Mouse (Mus musculus): ENCODE data around the gene Cox8c. TPM values are rescaled to one million over a fixed set of nuclear protein-coding genes. Genes with fewer than 3 reads are reported as not detected.

The Cox8c gene
- total RNA-seq (2021) = not detected
- long read RNA-seq, experiment 1 = 0 reads
- long read RNA-seq, experiment 2 = 0 reads

- H3K4me3 ChIP-seq = no peak within 1 kb of the TSS
- TF ChIP-seq CTCF (IDR thresholded peaks at IDR 0.05) = no peak
- intact Hi-C loops (cut with DNase I) = no loop called here
- H3K27ac ChIP-seq = no peak within 1 kb of the TSS
- DNase-seq (ENCODE audit: extremely low spot score in 1 of 2, low spot score in 2 of 2) = no peak
Measured at GRCm38 (mm10) chr12:102899091-102899490, at the start of gene Cox8c. Cox8c (plus strand) TSS chr12:102899316.

- TF ChIP-seq CTCF (IDR thresholded peaks at IDR 0.05) = no peak
- Histone ChIP-seq H3K27ac (no peak overlapping the region), H3K4me3 (no peak overlapping the region)
- DNase-seq (ENCODE audit: extremely low spot score in 1 of 2, low spot score in 2 of 2) = no peak
- intact Hi-C loops (cut with DNase I) = no loop called here
Measured at GRCm38 (mm10) chr12:102860806-102861205, 38.3 kb upstream of the Cox8c start.

- no peak overlapping the region for H3K27ac ChIP-seq
- no peak for DNase-seq (ENCODE audit: extremely low spot score in 1 of 2, low spot score in 2 of 2)
- no peak for TF ChIP-seq CTCF (IDR thresholded peaks at IDR 0.05)
- intact Hi-C loops (cut with DNase I) = no loop called here
- no peak overlapping the region for H3K4me3 ChIP-seq
Measured at GRCm38 (mm10) chr12:102869802-102870201, 29.3 kb upstream of the Cox8c start.

GRCm38 (mm10) chr12:102870527-102870926 lies 28.6 kb upstream of the Cox8c start:
- Histone ChIP-seq H3K4me3 (no peak overlapping the region), H3K27ac (no peak overlapping the region)
- DNase-seq (ENCODE audit: extremely low spot score in 1 of 2, low spot score in 2 of 2) = no peak
- no peak for TF ChIP-seq CTCF (IDR thresholded peaks at IDR 0.05)
- intact Hi-C loops (cut with DNase I) = no loop called here

- Histone ChIP-seq H3K27ac (peak overlapping the region; percentile 58; the same call in 1 of the 2 replicates), H3K4me3 (peak overlapping the region; percentile 90)
- intact Hi-C loops (cut with DNase I) = loop anchor here (1.0 kb wide), 1 partner anchor 72 kb away; no protein-coding TSS in a partner anchor
- peak; percentile 27 to 35 for DNase-seq (ENCODE audit: extremely low spot score in 1 of 2, low spot score in 2 of 2)
- TF ChIP-seq CTCF (IDR thresholded peaks at IDR 0.05) = no peak; the same call in 1 of the 2 replicates
Measured at GRCm38 (mm10) chr12:102877301-102878030, 21.6 kb upstream of the Cox8c start.

- no peak for TF ChIP-seq CTCF (IDR thresholded peaks at IDR 0.05)
- H3K4me3 ChIP-seq = peak within 1 kb of the TSS; percentile 90
- peak within 1 kb of the TSS; percentile 88 for H3K27ac ChIP-seq
- peak; percentile 95 for DNase-seq (ENCODE audit: extremely low spot score in 1 of 2, low spot score in 2 of 2)
- intact Hi-C loops (cut with DNase I) = loop anchor here (1.0 kb wide), 1 partner anchor 71 kb away; no protein-coding TSS in a partner anchor
Measured at GRCm38 (mm10) chr12:102878031-102878823, 20.9 kb upstream of the Cox8c start, which contains the start of gene Btbd7. Btbd7 (minus strand) TSS chr12:102878471.

GRCm38 (mm10) chr12:102878901-102879300 lies 20.2 kb upstream of the Cox8c start:
- H3K27ac ChIP-seq = peak overlapping the region; percentile 88
- intact Hi-C loops (cut with DNase I) = loop anchor here (1.0 kb wide), 1 partner anchor 70 kb away; no protein-coding TSS in a partner anchor
- TF ChIP-seq CTCF (IDR thresholded peaks at IDR 0.05) = no peak; the same call in 1 of the 2 replicates
- peak overlapping the region; percentile 90 for H3K4me3 ChIP-seq
- peak in 1 of 2 experiments; percentile 9 for DNase-seq (ENCODE audit: extremely low spot score in 1 of 2, low spot score in 2 of 2)

GRCm38 (mm10) chr12:102885735-102886134 lies 13.4 kb upstream of the Cox8c start:
- Histone ChIP-seq H3K4me3 (no peak overlapping the region), H3K27ac (no peak overlapping the region)
- peak; percentile 46 to 67 for DNase-seq (ENCODE audit: extremely low spot score in 1 of 2, low spot score in 2 of 2)
- intact Hi-C loops (cut with DNase I) = loop anchor here (1.0 kb wide), 1 partner anchor 180 kb away; no protein-coding TSS in a partner anchor
- peak; percentile 84 for TF ChIP-seq CTCF (IDR thresholded peaks at IDR 0.05)

- Histone ChIP-seq H3K4me3 (no peak overlapping the region), H3K27ac (no peak overlapping the region)
- DNase-seq (ENCODE audit: extremely low spot score in 1 of 2, low spot score in 2 of 2) = no peak
- no peak for TF ChIP-seq CTCF (IDR thresholded peaks at IDR 0.05)
- intact Hi-C loops (cut with DNase I) = no loop called here
Measured at GRCm38 (mm10) chr12:102887366-102887765, 11.8 kb upstream of the Cox8c start.

- H3K4me3 ChIP-seq = no peak overlapping the region
- DNase-seq (ENCODE audit: extremely low spot score in 1 of 2, low spot score in 2 of 2) = no peak
- H3K27ac ChIP-seq = no peak overlapping the region
- intact Hi-C loops (cut with DNase I) = no loop called here
- no peak for TF ChIP-seq CTCF (IDR thresholded peaks at IDR 0.05)
Measured at GRCm38 (mm10) chr12:102888568-102888967, 10.5 kb upstream of the Cox8c start.

GRCm38 (mm10) chr12:102908191-102908590 lies 9.1 kb downstream of the Cox8c start:
- no peak for TF ChIP-seq CTCF (IDR thresholded peaks at IDR 0.05)
- Histone ChIP-seq H3K4me3 (no peak overlapping the region), H3K27ac (no peak overlapping the region)
- DNase-seq (ENCODE audit: extremely low spot score in 1 of 2, low spot score in 2 of 2) = no peak
- intact Hi-C loops (cut with DNase I) = no loop called here

- no peak for TF ChIP-seq CTCF (IDR thresholded peaks at IDR 0.05)
- DNase-seq (ENCODE audit: extremely low spot score in 1 of 2, low spot score in 2 of 2) = no peak
- no peak overlapping the region for H3K27ac ChIP-seq
- intact Hi-C loops (cut with DNase I) = no loop called here
- H3K4me3 ChIP-seq = no peak overlapping the region
Measured at GRCm38 (mm10) chr12:102916073-102916472, 17.0 kb downstream of the Cox8c start.

All from left cerebral cortex, adult 2 months (tissue).